Mouse (Mus musculus): ENCODE results near the gene Zdhhc1. TPM values are rescaled to one million over a fixed set of nuclear protein-coding genes. Genes with fewer than 3 reads are reported as not detected.

The Zdhhc1 gene
- 15.0 and 16.3 TPM in 2 replicates for polyA plus RNA-seq (2012; rRNA removed)

DNA sequence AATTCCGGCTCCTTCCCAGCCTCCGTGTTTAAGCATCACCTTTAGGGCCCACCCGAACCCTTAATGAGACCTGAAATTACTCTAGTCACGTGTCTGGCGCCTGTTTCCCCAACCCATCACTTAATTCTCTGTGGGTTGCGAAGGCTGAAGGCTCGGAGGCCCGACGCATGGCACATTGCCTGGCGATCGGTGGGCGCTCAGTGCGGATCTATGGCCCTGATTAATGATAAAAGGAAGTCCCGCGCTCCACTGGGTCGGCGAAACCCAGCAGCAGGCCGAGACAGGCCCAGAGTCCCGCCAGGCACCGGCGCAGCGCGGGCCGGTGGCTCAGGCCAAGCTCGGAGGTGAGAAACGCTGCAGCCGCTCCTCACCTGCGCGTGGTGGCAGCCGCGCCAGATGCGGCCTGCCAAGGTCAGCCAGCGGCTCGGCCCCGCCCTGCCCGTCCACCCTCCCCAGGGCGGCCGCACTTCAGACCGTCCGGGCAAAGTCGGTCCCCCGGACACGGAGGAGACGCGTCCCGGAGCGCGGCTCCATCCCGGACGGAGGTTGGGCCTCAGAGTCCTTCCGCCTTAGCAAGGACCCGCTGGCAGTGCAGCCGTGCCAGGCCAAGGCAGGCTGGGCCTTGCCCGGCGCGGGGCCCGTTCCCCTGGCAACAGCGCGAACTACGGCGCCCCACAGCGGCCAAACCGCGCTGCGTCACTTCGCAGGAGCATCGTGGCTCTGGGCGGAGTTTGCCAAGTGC is at the start of gene Zdhhc1:
Zdhhc1 (minus strand) TSS at position 464 of the 742 bp plus-strand sequence.
- DNase-seq (ENCODE audit: low read depth, low spot score) = no peak
- WGBS = 1% methylated on average over 68 of the region's 68 CpGs

DNA sequence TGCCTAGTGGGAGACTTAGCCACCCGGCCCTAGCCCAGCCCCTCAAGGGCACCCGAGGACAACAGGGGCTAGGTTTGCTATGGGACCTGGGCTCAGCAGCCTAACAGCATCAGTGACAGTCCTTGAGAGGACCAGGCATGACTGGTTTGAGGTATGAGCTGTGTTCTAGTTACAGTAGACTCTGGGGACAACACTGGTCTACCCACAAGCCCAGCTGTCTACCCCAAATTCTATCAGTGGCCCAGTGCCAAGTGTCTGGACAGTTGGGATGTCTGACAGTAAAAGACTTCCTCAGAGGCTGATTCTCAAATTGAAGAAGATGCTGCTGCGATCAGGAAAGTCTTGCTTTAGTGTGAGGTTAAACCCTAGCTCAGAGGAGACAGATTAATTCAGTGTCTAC is 48.5 kb upstream of the Zdhhc1 start:
- 69% methylated on average over 3 of the region's 3 CpGs for WGBS
- no peak for DNase-seq (ENCODE audit: low read depth, low spot score)

DNA sequence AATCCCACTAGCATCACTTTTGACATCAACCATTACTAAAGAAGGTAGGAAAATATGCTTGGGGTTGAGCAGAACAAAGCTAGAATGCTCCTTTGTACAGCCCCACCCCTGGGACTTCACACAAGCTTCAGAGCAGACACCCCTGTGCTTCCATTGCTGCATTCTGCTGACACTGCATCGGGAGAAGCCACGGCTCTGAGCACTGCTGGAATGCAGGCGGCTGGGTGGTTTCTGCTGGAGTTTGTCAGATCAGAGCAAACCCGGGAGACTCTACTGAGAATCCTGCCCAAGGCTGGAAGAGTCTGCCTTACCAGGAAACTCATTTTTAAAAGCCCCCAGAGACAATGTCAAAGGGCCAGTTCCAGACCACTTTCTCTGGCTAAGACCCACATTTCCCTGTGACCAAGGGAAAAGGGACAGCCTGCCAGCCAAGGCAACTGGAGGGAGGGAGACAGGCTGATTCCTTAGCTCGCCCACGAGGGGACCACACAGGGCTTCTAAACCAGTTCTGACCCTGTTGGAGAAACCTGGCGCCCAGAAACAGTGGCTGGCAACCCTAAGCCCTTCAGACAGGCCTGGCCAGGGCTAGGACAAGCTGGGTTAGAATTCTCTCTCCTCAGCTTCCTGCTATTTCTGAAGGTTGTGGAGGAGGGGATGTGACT is 48.0 kb upstream of the Zdhhc1 start:
- no peak for DNase-seq (ENCODE audit: low read depth, low spot score)
- WGBS = 63% methylated on average over 7 of the region's 7 CpGs

DNA sequence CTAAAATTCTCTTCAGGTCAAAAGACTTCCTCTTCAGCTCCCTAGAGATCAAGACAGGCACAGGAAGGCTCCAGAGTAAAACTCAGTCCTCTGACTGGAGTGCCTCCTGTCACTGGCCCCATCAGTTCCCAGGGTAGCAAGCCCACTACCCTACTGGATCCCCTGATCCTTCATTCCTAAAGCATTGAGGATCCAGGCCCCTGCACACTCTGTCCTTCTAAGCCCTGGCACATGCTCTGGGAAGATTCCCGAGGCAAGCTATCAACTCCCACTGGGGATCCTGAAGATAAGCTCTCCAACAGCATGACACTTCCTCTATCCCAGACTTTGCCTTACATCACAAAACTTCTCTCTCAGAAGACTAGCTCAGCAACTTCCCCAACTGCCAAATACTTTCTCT is 47.0 kb upstream of the Zdhhc1 start:
- no peak for DNase-seq (ENCODE audit: low read depth, low spot score)
- WGBS = 4% methylated on average over 1 of the region's 1 CpGs

DNA sequence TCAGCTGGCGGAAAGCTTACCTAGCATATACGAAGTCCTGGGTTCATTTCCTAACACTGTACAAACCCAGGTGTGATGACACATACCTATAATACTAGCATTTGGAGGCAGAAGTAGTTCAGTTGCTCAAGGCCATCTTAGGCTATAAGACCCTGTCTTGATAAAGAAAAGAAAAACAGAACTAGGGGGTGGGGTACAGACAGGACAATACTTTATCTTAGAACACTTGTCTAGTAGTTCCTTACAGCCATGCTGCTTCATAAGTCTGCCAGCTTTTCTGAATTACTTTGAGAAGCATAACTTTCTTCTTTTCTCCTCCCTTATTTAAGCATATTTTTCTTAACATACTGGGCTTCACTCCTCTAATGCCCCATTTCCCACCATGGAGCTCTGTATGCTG is 46.1 kb upstream of the Zdhhc1 start:
- WGBS = 82% methylated on average over 2 of the region's 2 CpGs
- no peak for DNase-seq (ENCODE audit: low read depth, low spot score)

DNA sequence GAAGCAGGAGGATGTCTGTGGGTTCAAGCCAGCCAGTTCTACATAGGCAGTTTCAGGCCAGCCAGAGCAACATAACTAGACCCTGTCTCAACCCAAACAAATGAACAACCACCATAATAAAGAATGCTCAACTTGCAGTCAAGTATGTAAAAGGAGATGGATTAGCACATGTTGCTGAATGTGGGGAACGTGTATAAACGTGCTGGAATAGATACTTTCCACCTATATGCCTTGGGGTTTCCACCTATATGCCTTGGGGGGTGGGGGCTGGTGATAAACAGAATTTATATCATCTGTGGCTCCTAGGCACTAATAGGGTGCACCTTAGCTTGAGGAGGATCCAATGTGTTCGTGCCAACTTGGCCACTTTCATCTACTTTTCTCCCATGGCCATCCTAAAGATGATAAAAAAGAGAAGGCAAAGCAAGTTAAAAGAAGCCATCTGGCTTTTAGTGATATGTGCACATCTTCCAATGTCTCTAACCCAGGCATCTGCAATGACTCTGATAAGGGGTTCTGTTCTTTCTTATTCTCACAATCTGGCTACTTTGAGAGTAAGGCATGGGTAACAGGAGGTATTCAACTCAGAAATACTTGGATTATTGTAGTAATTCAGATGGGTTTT is 45.4 kb upstream of the Zdhhc1 start:
- no peak for DNase-seq (ENCODE audit: low read depth, low spot score)
- WGBS = 91% methylated on average over 3 of the region's 3 CpGs

DNA sequence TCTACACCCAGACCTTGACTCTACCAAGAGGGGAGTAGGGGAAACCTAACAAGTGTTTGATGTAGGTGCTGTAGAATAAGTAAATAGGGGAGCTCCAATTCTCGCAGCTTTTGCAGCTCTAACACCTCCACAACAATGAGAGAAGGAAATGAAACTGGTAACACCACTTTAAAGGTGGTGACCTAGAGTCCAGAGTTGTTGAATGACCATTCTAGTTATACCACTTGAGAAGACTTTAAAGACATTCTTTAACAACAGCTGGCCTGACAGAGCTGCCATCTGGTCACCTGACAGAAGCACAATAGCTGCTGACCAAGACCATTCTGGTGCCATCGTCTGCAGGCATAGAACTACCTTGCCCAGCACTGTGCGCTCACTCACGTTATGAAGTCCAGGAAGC is 42.2 kb upstream of the Zdhhc1 start:
- DNase-seq (ENCODE audit: low read depth, low spot score) = no peak
- WGBS = 82% methylated on average over 4 of the region's 4 CpGs

DNA sequence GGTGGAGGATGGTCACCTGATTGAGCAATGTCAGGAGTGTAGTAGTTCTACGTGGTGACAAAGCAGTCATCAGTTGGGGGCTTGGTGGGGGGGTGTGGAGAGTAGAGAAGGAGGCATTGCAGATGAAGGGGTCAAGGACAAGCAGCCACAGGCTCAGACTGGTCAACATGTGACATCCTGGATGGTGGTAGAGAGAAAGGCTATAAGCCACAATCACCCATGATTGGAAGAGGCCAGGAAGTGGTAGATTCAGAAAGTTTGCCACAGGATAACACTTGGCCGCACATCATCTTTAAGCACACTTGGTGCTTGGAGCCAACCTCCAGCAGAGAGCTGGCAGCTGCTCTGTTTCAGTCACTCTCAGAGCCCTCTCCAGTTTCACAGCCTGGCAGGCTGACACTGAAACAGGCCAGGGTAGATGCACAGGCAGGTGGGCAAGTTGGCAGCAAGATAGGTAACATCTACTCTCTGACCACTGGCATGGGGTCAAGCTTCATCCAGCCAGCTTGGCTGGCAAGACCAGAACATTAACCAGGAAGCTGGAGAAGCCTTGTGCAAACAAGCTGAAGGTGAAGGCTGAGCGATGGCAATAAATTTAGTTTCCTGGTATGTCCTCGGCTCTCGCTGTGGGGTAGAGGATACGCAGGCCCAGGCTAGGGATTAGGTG is 40.4 kb upstream of the Zdhhc1 start:
- 28% methylated on average over 6 of the region's 6 CpGs for WGBS
- DNase-seq (ENCODE audit: low read depth, low spot score) = no peak

DNA sequence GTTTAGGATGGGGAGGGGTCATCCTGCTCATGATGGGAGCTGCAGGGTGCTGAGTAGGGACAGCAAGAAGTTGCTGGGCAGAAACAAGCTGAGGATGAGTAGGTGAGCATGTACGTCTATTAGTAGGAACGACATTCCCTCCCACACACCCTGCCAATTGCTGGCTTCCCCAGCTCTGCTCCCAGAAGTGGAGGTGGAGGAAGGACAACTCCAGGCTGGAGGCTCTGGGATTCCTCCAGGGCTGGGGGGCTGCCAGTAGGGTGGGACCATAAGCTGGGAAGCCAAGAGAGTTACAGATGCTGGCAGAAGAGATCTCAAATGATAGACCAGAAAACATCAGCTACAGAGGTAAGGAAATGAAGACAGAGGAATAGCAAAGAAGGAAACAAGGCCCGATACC is 39.8 kb upstream of the Zdhhc1 start:
- 66% methylated on average over 3 of the region's 3 CpGs for WGBS
- no peak for DNase-seq (ENCODE audit: low read depth, low spot score)

DNA sequence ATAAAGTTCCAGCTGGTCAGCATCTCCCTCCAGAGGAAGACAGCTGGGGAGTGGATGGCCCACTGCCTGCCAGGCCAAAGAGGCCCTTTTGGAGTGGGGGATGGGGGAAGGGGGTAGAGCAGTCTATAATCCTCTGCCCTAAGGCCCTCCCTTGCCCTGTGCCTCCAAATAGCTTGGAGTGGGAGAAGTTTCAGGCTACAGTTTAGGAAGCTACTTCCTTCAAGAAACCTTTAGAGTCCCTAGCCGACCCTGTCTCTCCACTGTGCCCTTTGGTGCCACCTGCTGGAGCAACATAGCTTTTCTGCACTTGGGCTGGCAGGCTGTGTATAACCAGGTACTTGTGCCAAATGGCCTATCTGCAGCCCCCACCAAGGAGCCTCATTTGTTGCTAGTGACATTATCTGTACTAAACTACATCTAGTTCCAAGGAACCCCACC is 37.2 kb upstream of the Zdhhc1 start:
- no peak for DNase-seq (ENCODE audit: low read depth, low spot score)
- WGBS = 0% methylated on average over 1 of the region's 1 CpGs

DNA sequence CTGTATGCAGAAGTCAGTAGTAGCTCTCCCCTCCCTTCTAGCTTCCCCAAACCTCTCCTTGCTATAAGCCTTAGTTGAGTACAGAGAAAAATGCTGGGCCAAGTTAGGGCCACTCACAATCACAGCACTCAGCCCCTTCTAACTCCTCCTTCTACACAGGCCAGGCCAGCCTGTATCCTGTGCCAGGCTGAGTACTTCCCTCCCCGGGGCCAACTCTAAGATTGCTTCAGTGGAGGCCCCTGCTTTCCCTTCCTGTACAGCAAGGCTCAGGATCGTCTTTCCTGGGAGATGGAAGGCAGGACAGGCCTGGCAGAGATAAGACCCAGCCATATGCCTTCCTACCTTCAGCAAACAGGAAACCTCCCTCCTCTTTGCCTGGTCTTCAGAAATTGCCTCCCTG is 36.7 kb upstream of the Zdhhc1 start:
- 4% methylated on average over 2 of the region's 2 CpGs for WGBS
- DNase-seq (ENCODE audit: low read depth, low spot score) = no peak

DNA sequence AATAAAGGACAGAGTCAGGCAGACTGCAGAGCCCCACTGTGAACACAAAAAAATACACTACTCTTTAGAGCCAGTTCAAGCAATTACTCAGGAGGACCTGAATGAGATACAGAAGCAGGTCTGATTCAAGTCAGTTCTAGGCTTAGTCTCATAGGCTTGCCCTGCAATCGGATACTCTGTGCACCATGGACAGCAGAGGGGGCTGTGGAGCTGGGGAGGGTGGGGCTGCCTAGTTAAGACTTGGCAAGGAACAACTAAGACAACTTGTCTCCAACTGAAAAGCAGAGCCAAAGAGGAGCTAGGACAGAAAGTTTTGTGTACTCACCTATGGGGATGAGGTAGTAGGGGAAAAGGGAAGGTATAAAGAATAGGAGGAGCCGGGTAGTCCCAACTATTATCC is 35.1 kb upstream of the Zdhhc1 start:
- 20% methylated on average over 2 of the region's 2 CpGs for WGBS

DNA sequence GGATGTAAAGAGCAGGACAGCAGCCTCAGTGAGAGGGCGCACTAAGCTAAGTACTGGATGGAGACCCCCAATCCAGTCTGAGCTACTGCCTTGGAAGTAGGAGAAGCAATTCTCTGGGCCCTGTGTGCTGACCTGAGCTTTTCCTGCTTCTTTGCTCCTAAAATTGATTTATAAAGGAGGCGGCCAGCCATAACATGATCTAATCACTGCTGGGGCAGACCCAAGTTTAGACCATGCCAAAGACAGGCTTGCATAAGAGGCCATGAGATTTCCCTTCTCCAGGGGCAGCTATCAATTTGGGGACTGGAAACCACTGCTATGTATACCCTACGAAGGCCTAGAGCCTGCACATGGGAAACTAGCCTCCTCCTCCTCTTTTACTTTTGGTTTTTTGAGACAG is 32.6 kb upstream of the Zdhhc1 start:
- WGBS = 82% methylated on average over 3 of the region's 3 CpGs
- DNase-seq (ENCODE audit: low read depth, low spot score) = no peak

More for the DNA sequence above, 35.1 kb upstream of the Zdhhc1 start:
- DNase-seq (ENCODE audit: low read depth, low spot score) = no peak

DNA sequence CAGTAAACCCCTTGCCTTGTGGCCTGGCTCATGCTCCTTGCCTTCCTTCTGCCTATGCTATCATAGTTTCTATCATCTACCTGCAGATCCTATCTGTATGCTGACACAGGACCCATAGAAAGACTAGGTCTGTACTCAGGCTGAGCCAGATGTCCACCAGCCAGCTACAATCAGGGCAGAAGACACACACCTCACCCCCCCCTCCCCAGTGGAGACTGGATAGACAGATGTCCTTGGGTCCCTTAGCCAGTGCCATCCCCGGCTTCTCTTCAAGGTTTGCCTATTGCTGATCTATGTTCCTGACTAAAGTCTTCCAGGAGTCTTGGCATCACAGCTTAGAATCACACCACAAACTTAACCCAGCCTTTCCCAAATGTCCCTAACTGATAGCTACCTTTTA is 31.5 kb upstream of the Zdhhc1 start:
- WGBS = 92% methylated on average over 1 of the region's 1 CpGs

DNA sequence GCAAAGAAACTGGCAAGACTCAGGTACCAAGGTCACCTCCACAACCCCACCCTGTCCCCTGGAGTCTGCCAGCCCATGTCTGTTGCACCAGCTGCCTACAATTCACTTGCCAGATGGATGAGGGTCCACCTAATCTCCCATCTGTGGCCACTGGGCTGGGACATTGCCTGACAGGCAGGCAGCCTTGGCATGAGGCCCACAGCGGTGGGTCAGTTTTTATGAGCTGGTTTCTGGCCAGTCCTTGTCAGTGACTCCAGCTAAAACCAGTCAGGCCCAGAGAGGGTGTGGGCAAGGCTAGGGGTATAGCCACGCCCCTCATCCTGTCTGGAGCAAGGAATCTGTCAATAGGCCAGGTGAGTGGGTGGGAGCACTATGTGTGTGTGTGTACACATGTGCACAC is 30.4 kb upstream of the Zdhhc1 start:
- 31% methylated on average over 2 of the region's 2 CpGs for WGBS
- no peak for DNase-seq (ENCODE audit: low read depth, low spot score)

More for the DNA sequence above, 31.5 kb upstream of the Zdhhc1 start:
- no peak for DNase-seq (ENCODE audit: low read depth, low spot score)

DNA sequence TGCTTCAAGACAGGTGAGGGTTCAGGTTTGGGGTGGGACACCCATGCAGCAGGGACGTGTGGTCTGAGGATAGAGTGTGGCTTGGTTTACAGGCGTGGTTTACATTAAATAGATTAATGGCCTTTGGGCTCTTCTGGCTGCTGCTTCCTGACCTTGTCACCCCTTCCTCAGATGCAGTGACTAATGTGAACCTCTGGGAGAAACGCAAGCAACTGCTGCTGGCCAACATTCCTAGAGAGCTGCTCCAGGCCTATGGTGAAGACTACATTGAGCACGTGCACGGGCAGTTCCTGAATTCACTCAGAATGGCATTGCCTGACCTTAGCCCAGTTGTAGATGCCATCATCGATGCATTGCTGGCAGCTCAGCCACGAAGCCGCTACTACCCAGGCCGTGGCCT is 26.2 kb upstream of the Zdhhc1 start:
- no peak for DNase-seq (ENCODE audit: low read depth, low spot score)
- 75% methylated on average over 9 of the region's 9 CpGs for WGBS

DNA sequence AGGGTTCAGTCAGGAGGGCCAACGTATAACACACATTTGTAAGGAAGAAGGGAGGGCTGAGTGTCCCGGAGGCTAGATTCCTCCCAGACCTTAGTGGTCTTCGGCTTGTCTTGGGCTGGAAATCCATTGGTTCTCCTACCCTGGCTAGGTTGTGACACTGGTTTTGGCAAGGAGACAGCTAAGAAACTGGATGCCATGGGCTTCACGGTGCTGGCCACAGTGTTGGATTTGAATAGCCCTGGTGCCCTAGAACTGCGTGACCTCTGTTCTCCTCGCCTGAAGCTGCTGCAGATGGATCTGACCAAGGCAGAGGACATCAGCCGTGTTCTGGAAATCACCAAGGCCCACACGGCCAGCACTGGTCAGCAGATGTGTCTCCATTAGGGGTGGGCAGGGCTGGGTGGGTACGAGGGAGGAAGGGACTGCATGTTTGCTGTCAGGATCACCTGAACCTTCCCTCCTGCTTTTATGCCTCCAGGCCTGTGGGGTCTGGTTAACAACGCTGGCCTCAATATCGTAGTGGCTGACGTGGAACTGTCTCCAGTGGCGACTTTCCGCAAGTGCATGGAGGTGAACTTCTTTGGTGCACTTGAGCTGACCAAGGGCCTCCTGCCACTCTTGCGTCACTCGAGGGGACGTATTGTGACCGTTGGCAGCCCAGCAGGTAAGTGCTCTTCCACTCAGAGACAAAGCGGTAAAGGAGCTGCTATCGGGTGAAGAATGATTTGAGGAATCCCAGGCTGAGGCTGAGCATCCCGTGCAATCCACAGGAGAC is 25.5 kb upstream of the Zdhhc1 start:
- 89% methylated on average over 21 of the region's 21 CpGs for WGBS

DNA sequence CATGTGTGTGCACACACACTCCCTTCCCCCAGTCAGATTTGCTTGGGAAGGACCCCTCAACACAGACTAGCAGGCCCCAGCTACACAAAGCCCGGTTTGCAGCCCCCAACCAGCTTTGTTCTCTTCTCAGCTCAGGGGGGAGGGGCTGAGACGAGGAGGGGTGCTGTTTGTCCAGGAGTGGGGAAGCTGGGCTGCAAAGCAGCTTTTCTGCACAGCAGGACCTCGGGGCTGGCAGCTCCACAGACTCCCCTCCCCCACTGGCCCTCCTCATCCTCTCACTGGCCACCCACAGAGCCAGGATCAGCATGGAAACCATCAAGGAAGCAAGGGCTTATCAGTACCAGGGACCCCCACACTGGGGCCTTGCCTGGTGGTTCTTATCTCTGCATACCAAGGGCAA is 24.4 kb upstream of the Zdhhc1 start:
- no peak for DNase-seq (ENCODE audit: low read depth, low spot score)
- WGBS = 49% methylated on average over 3 of the region's 3 CpGs

More for the DNA sequence above, 25.5 kb upstream of the Zdhhc1 start:
- DNase-seq (ENCODE audit: low read depth, low spot score) = no peak

DNA sequence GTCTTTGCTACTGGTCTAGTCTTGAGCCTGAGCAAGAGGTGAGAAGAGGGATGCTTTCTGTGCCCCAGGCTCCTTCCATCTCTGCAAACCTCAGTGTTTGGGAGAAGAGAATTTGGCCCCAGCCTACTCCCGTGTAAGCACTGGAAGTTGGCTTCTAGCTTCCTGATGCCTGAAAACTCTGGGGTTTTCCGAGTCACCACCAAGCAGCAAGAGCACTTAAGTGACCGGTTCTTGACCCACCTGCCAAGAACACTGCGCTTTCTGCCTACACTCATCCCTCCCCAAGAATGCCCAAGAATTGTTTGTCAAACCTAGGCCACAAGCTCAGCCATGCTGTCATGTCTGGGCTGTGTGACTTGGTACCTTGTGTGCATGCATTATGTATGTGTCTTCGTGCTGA is 23.8 kb upstream of the Zdhhc1 start:
- WGBS = 71% methylated on average over 5 of the region's 5 CpGs
- DNase-seq (ENCODE audit: low read depth, low spot score) = no peak

DNA sequence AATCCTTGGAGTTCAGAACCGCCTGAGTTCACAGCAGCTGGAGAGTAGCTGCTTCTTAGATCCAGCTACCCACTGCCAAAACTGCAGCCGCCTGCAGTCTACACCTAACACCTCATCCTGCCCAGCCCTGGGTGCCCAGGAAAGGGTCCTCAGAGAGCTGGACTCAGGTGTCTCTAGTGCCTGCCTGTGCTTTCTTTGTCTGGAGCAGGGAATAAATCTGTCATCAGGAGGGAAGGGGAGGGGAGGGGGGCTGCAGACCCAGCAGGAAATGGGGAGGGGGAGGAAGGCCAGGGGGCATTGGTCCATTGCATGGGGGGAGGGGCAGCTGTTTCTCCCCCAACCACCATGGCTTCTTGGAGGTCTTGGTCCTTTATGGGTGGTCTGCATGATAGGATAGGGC is 22.9 kb upstream of the Zdhhc1 start:
- no peak for DNase-seq (ENCODE audit: low read depth, low spot score)
- 3% methylated on average over 2 of the region's 2 CpGs for whole genome bisulfite sequencing

Measured in large intestine, adult 2 months (tissue).